Mouse (Mus musculus) bone marrow, adult 2 months (tissue): ENCODE measurements around the gene Syde2. TPM values are rescaled to one million over a fixed set of nuclear protein-coding genes. Genes with fewer than 3 reads are reported as not detected.

Experiments used
- H3K27ac ChIP-seq: fragments of 200-500 bp; 2 replicates; pipeline ENCODE4 v1.5.1; 2012; ENCODE audit warnings: low read depth, mild to moderate bottlenecking, control low read depth, inconsistent platforms, low read length; ENCODE audit not compliant: control insufficient read depth, poor library complexity, insufficient read depth
- H3K4me1 ChIP-seq: fragments of 200-500 bp; 2 replicates; pipeline ENCODE4 v1.6.1; 2011; ENCODE audit warnings: low read length; ENCODE audit not compliant: control insufficient read depth, insufficient read depth
- H3K4me3 ChIP-seq: fragments of 200-500 bp; replicated peaks from 2 replicates; pipeline ENCODE3; 2011; ENCODE audit warnings: mild to moderate bottlenecking, low read depth, low read length, control low read depth; ENCODE audit not compliant: control insufficient read depth
- CTCF ChIP-seq: fragments of 200-500 bp; IDR thresholded peaks from 2 replicates; pipeline ENCODE4 v1.5.1; 2011; ENCODE audit warnings: low read length, control low read depth; ENCODE audit not compliant: control insufficient read depth, insufficient read depth
- POLR2A ChIP-seq: fragments of 200-500 bp; IDR thresholded peaks from 2 replicates; pipeline ENCODE4 v1.6.1; 2011; ENCODE audit warnings: low read depth, mild to moderate bottlenecking, control low read depth, low read length, borderline replicate concordance; ENCODE audit not compliant: control insufficient read depth
- WGBS: fragments of 180-500 bp; shearing (Covaris S2); methylation state at CpG from one replicate; pipeline ENCODE4 v1.1.7; 2018; 5-methylcytosine and 5-hydroxymethylcytosine counted together
- polyA plus RNA-seq: library from polyadenylated mRNA; stranded (reverse); fragments of >200 nt; gene quantifications from 2 replicates; pipeline ENCODE4 v1.2.4, GENCODE M21; 2011; ENCODE audit warnings: low replicate concordance; ENCODE audit not compliant: missing spikeins, insufficient read depth, insufficient read length

Gene Syde2
- polyA plus RNA-seq, 1 experiment = 2.1 TPM

DNA sequence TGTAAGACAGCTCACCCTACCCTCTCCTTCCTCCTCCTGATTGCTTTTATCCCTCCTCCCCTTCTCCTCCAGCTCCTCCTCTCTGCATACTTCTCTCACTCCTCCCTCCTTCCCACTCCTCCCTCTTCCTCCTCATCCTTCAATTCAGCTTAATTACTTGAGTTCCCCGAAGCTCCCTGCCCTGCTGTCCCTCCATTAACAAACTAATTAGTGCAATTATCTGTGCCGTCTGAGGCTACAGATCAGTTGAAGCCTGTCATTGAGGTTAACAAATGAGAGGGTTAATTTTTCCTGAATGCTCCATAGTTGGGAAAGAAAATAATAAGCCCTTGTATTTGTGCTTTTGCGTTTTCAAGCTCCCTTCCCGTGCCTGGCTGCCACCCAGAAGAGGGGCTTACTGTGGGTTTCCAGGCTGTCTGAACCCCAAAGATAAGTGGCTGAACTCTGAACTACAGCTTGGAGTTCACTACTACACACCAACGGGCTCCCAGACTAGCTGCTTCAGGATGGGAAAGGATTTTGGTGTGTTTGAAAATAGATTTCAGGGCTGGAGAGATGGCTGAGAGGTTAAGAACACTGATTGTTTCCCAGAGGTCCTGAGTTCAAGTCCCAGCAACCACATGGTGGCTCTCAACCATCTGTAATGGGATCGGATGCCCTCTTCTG is 40.0 kb upstream of the Syde2 start:
- Histone ChIP-seq H3K4me1 (peaks cover 3% of the 10 kb centered on the region; the same call in 1 of the 2 replicates), H3K4me3 (no peak overlapping the region), H3K27ac (no peak overlapping the region)
- TF ChIP-seq CTCF = no peak
- TF ChIP-seq POLR2A = no peak
- 54% methylated on average over 6 of the region's 6 CpGs for WGBS

DNA sequence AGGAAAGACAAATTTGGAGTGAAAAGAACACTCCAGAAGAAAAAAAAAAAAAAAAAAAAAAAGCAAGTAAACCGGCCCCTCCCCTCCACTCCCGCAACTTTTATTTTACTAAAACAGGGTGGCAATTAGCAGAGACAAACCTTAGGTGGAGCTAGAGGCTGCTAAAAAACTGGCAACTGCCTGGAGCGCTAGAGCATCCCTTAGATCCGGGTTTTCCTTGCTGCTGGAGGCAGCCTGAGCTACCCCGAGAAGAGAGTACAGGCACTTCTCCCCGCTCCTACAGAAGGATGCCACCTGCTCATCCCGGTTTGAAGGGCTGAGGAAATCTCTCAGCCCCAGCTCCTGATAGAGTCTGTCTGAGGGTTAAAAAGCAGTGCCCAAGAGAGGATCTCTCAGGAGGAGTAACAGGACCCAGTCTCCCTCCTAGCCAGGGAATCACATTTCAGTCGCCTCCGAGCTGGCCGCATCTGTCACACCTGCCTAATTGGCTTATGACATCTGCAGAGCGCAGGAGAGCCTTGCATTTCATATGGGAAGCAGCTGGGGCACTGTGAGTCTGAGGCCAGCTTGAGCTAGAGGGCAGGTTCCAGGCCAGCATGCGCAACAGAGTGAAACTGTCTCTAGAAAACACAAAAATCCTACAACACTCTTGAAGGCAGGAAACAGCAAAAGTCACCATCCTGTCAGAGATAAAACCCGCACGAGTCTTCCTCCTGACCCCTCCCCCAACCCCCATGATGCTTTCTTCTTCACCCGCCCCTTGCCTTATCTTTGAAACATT is 37.4 kb upstream of the Syde2 start:
- Histone ChIP-seq H3K4me3 (no peak overlapping the region), H3K4me1 (peaks cover 3% of the 10 kb centered on the region; the same call in 1 of the 2 replicates), H3K27ac (no peak overlapping the region)
- 11% methylated on average over 15 of the region's 15 CpGs for WGBS
- TF ChIP-seq CTCF (0 out of 2 replicates have a peak, but pooled peaks have one; percentile 13), POLR2A (no peak)

DNA sequence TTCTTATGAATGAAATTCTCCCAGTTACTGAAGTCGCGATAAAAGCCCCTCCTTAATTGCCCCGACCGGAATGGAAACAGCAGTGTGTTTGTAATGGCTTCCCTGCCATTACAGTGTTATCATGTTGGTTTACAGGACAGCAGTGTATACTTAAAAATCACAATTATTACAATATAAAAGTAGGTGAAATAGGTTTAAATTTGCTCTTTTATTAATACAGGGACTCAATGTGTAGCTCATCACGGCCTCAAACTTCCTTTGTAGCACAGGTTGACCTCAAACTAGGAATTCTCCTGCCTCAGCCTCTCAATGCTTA is 36.9 kb upstream of the Syde2 start:
- peaks cover 3% of the 10 kb centered on the region; the same call in 1 of the 2 replicates for H3K4me1 ChIP-seq
- TF ChIP-seq CTCF (no peak), POLR2A (no peak)
- no peak overlapping the region for H3K27ac ChIP-seq
- H3K4me3 ChIP-seq = no peak overlapping the region
- 44% methylated on average over 5 of the region's 5 CpGs for WGBS

DNA sequence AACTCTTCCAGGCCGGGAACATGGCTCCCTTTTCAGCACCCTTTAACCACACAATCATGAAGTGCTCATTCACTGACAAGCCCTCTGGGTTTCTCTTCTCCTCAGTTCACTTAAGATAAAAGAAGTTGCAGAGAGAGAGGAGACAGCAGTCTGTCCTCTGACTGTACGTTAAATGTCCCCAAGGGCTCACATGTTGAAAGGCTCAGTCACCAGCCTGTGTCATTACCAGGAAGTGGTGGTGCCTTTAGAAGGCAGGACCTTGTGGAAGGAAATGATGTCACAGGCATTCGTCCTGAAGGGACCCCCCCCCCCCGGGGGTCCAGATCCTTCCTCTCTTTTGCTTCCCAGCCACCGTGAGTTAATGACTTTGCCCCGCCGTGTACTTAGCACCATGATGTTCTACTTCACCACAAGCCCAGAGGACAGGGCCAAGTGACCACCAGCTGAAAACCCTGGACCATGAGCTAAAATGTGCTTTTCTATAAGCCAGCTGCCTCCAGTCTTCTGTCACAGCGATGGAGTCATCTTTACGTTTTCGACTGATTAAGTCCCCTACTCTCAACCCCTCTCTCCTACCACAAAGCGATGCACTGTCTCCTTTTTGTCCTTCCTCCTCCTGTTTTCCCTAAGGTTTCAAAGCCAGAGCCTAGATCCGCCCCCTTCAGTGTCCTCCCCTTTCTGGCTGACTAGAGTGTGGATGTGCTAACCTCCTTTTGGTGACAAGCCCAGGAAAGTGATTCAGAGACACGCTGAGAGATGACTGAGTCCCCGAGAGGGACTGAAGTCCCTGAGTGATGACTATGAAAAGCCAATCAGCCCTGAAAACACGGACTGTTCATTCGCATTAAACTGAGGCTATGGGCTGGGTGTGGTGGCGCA is 36.1 kb upstream of the Syde2 start:
- WGBS = 50% methylated on average over 17 of the region's 17 CpGs
- Histone ChIP-seq H3K4me1 (peaks cover 1% of the 10 kb centered on the region; the same call in 1 of the 2 replicates), H3K27ac (no peak overlapping the region), H3K4me3 (no peak overlapping the region)
- TF ChIP-seq POLR2A (no peak), CTCF (no peak)

DNA sequence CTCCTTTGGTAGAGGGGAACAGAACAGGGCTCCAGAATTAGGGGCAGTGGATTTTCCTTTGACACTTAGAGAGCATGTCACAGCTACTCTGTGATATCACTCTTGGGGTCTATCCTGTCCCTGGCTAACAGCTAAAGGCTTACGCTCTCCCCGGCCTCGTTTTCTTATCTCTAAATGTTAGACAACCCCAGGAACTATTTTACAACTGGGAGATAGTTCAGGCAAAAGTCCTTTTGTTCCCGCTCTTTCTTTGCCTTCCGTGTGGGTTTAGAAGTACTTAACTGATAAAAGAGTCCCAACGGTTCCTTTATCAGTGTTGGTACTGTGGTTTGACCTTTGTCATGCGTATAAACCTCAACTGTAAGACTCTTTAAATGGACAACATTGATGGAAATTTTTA is 34.7 kb upstream of the Syde2 start:
- 58% methylated on average over 7 of the region's 7 CpGs for WGBS

DNA sequence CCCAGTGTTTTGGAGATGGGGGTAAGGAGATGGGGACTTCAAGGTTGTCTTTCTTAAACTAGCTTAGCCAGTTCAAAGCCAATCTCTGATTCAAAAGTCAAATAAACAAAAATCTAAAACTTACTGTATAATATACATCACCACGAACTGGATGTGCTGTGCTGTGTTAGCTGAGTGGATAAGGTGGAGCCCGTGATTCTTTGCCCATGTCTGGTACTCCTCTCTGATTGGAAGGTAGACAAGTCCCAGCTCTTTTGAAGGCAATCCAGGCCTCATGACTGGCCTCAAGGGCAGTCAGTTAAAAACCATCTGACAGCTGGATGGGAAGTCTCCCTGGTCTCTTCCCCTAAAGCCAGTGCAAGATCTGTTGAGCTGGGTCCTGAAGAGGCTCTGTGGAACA is 34.3 kb upstream of the Syde2 start:
- no peak overlapping the region for H3K27ac ChIP-seq
- WGBS = 66% methylated on average over 2 of the region's 2 CpGs
- TF ChIP-seq CTCF (no peak), POLR2A (no peak)

More for the DNA sequence above, 34.7 kb upstream of the Syde2 start:
- TF ChIP-seq POLR2A (no peak), CTCF (no peak)
- Histone ChIP-seq H3K4me3 (no peak overlapping the region), H3K27ac (no peak overlapping the region), H3K4me1 (peaks cover 1% of the 10 kb centered on the region; the same call in 1 of the 2 replicates)

DNA sequence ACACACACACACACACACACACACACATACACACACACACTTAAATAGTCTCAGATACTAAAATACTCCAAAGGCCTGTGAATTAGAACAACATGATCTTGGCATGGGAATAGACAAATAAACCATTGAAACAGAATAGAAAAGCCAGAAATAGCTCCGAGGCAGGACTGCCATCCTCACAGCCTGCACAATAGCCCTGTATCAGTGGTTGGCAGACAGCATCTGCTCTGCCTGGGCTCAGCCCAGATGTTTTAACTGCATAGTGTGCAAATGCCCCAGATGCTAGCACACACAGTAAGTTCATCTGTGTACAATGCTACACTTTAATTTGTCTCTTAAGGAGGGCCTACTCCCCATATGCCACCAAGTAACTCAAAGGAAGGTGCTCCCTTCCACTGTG is 27.8 kb upstream of the Syde2 start:
- H3K27ac ChIP-seq = no peak overlapping the region
- no peak overlapping the region for H3K4me3 ChIP-seq
- TF ChIP-seq POLR2A (no peak), CTCF (no peak)
- 60% methylated on average over 1 of the region's 1 CpGs for whole genome bisulfite sequencing
- H3K4me1 ChIP-seq = no peaks in the 10 kb centered on the region

More for the DNA sequence above, 34.3 kb upstream of the Syde2 start:
- H3K4me3 ChIP-seq = no peak overlapping the region
- peaks cover 1% of the 10 kb centered on the region; the same call in 1 of the 2 replicates for H3K4me1 ChIP-seq

DNA sequence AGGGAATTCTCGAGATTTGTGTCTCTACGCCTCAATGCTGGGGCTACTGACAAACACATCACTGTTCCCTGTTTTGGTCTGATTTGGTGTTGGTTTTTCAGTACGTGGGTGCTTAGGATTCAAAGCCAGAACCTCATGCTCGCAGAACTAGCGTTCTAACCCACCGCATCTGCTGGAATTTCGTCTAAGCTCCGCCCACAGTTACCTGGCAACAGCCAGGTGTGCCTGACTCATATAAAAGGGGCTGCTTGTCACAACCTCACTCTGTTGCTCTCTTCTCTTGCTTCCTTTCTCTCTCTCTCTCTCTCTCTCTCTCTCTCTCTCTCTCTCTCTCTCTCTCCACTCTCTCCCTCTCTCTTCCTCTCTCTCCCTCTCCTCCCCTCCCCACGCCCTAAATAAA is 25.3 kb upstream of the Syde2 start:
- no peak overlapping the region for H3K4me3 ChIP-seq
- WGBS = 79% methylated on average over 9 of the region's 9 CpGs
- H3K27ac ChIP-seq = no peak overlapping the region
- H3K4me1 ChIP-seq = no peaks in the 10 kb centered on the region
- TF ChIP-seq POLR2A (no peak), CTCF (no peak)
